Mouse (Mus musculus) lung, adult 2 months (tissue): Measurements from ENCODE around the gene Lmtk2. TPM values are rescaled to one million over a fixed set of nuclear protein-coding genes. Genes with fewer than 3 reads are reported as not detected.

ENCODE experiments used
- DNase-seq: peaks from one replicate; pipeline ENCODE4 v3.0.0; 2022
- H3K4me1 ChIP-seq: fragments of 200-500 bp; 2 replicates; pipeline ENCODE4 v1.6.1; 2011; ENCODE audit warnings: low read length; ENCODE audit not compliant: control insufficient read depth, insufficient read depth
- H3K4me3 ChIP-seq: fragments of 200-500 bp; replicated peaks from 2 replicates; pipeline ENCODE3; 2011; ENCODE audit warnings: low read depth, mild to moderate bottlenecking, control low read depth, low read length; ENCODE audit errors: extremely low read depth
- CTCF ChIP-seq: fragments of 200-500 bp; IDR thresholded peaks from 2 replicates; pipeline ENCODE4 v1.5.1; 2011; ENCODE audit warnings: mild to moderate bottlenecking, low read length, control low read depth; ENCODE audit not compliant: insufficient read depth
- POLR2A ChIP-seq: fragments of 200-500 bp; IDR thresholded peaks from 2 replicates; pipeline ENCODE4 v1.6.1; 2011; ENCODE audit warnings: low read depth, mild to moderate bottlenecking, control low read depth, low read length, borderline replicate concordance; ENCODE audit errors: extremely low read depth
- WGBS: fragments of 180-500 bp; shearing (Covaris S2); methylation state at CpG from one replicate; pipeline ENCODE4 v1.1.7; 2018; 5-methylcytosine and 5-hydroxymethylcytosine counted together
- polyA plus RNA-seq: library from polyadenylated mRNA; depleted of rRNA; stranded (reverse); fragments of >200 nt; gene quantifications from 2 replicates; pipeline ENCODE4 v1.2.3, GENCODE M21; 2012

The Lmtk2 gene
- polyA plus RNA-seq, 1 experiment: 24.2 TPM

DNA sequence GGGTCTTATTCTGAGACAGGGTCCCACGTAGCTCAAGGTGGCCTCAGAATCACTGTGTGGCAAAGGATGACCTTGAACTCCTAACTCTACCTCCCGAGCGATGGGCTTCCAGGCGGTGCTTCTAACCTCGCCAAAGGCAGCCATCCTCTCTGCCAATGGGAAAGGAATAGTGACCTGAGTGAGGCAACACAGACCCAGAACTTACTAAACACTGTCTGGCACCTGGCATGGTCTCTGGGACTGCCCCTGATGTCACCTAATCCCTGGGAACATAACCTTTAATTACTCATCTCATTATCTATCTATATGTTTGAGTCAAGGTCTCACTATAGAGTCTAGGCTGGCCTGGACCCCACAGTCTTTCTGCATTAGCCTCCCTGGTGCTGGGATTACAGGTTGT, 119.7 kb downstream of the Lmtk2 start:
- TF ChIP-seq CTCF (no peak), POLR2A (no peak)

DNA sequence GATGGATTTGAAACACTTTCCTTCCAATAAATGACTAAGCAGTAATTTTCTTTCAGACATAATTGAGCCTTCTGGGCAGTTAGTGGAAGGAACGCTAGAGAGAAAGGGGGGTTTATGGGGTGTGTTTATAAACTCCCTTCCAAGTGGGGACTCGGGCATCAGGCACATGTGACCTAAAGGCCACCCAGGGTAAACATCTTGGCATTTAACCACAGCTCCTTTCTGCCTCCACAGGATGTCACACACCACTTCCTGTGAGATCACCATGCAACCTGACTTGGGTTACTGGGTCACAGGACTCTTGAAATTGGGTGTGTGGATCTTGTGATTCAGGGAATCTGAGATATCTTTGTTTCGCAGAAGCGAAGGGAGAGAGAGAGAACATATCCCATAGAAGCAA, 121.1 kb downstream of the Lmtk2 start:
- Histone ChIP-seq H3K4me1 (peaks cover 27% of the 10 kb centered on the region), H3K4me3 (no peak overlapping the region)
- TF ChIP-seq POLR2A: no peak
- TF ChIP-seq CTCF: no peak
- 19% methylated on average over 4 of the region's 4 CpGs for WGBS
- DNase-seq: peak; percentile 26

More for the DNA sequence above, 119.7 kb downstream of the Lmtk2 start:
- WGBS: 86% methylated on average over 5 of the region's 5 CpGs
- no peak for DNase-seq
- Histone ChIP-seq H3K4me3 (no peak overlapping the region), H3K4me1 (peaks cover 26% of the 10 kb centered on the region)

DNA sequence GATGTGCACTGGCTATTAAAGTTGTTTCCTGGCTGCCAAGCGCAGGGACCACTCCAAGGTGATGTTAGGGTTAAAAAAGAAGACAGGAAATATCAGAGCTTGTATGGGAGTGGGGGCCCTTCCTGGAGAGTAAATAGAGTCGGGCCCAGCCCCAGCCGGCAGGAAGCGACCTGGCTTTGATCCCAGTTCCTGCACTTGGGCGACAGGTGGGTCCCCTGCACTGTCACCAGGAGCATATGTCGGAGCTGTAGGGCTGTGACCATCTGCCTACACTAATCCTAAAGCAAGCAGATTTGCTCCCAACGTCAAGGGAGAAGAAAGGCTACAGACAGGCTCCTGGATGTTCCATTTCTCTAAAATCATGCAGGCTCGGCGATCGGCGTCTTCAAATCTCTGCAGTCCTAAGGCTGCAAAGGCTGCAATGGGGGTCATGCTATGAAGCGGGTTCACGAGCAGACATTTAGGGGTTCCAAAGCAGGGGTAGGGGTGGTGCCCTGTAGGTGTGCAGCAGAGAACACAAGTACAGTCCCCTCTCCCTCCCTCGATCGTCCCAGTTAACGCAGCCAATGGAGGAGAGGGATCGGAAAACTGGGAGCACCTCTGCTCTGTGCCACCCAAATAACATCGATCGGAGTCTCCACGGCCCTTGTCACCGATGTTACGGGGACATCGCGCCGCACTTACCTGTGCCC, 122.7 kb downstream of the Lmtk2 start:
- peak; percentile 57 for DNase-seq
- TF ChIP-seq CTCF (no peak), POLR2A (peak; percentile 23; the same call in 1 of the 2 replicates)
- WGBS: under 1% methylated on average over 25 of the region's 25 CpGs
- Histone ChIP-seq H3K4me1 (peaks cover 27% of the 10 kb centered on the region), H3K4me3 (peak overlapping the region; percentile 95)

DNA sequence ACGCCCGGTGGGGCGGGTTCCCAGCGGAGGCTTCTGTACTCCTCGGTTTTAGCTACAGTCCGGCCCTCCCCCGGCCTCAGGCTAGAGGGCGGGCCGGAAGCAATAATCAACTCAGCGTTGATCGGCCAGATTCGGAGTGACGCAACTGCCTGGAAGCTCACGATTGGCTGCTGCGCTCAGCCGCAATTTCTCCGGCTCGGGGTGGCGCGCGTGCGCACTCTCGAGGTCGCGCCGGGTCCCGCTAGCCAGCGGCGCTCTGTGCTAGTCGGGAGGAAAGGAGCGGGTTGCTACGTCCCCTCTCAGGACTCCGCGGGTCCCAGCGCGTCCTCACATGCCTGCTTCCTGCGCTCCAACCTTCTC, 123.2 kb downstream of the Lmtk2 start, which contains the start of gene Tecpr1:
Tecpr1 (minus strand) TSS at position 113 of the 360 bp plus-strand sequence.
- TF ChIP-seq CTCF: no peak
- peak; percentile 87 for TF ChIP-seq POLR2A
- WGBS: under 1% methylated on average over 37 of the region's 37 CpGs
- peak; percentile 92 for DNase-seq
- Histone ChIP-seq H3K4me3 (peak within 1 kb of the TSS; percentile 95), H3K4me1 (peaks cover 27% of the 10 kb centered on the region)

DNA sequence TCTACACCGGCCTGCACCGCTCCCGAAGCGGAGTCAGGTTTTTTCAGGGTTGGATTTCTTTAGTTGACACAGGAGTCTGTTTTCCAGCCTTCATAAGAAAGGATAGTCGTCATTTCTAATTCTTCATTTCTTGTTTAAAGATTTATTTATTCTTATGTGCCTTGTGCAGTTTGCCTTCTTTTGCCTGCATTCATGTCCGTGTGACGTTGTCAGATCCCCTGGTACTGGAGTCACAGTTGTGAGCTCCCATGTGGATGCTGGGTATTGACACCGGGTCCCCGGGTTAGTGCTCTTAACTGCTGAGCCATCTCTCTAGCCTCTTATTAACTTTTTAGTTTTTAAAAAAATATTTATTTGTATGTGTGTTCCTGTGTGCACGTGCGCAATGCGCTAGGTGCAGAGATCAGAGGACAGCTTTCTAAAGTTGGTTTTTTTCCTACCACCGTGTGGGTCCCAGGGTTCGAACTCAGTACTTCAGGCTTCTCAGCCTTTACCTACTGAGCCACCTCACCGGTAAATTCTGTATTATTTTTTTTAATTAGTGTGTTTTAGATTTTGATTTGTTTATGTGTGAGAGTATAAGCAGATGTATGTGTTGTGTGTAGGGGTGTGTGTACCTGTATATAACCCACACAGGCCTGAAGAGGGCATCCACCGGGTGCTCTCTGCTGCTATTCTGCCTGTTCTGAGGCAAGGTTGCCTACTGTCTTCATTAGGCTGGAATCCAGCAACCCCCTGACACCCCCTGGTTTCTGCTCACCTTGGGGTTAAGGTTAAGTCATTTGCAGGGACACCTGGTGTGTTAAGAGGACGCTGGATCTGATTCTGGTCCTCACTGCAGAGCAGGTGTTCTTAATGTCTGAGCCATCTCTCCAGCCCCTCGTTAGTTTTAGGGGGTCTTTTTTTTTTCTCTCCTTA, 123.9 kb downstream of the Lmtk2 start:
- no peak for TF ChIP-seq POLR2A
- no peak for TF ChIP-seq CTCF

DNA sequence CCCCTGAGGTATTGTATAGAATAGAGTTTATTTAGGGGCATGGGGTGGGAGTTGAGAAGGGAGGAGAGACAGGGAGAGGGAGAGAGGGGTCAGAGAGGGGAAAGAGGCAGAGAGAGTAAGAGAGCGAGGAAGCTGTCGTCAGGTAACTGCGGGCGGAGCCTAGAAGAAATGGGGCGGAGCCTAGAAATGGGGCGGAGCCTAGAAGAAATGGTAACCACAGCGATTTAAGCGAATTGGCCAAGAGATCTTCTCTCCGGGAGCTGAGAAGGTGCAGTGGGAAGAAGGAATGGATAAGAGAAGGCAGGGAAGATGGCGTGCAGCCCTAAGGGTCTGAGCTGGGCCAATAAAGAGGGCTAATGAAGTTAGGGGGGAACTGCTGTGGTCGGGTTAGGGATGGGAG, 126.0 kb downstream of the Lmtk2 start:
- 41% methylated on average over 11 of the region's 11 CpGs for WGBS
- Histone ChIP-seq H3K4me1 (peaks cover 15% of the 10 kb centered on the region), H3K4me3 (no peak overlapping the region)
- TF ChIP-seq CTCF: no peak
- no peak for TF ChIP-seq POLR2A
- DNase-seq: no peak

More for the DNA sequence above, 123.9 kb downstream of the Lmtk2 start:
- DNase-seq: no peak
- H3K4me3 ChIP-seq: peak overlapping the region; percentile 79
- 27% methylated on average over 18 of the region's 18 CpGs for WGBS
- peaks cover 25% of the 10 kb centered on the region for H3K4me1 ChIP-seq

DNA sequence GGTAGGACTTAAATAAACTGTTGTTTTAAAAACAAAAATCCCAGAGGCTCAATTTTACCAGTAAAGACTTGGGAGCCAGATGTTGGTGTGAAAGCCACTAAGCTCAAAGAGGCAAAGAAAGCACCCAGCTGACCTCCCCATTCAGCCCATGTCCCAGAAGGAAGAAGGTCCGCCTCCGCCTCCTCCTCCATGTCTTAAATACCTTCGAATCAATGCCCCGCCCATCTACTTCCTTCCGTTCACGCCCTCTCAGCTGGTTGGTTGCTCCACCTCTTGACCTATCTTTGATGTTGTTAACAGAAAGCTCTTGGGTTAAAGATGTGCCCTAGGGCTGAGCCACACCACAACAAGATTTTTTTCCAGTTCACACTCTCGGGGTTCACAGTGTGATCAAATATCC, 130.0 kb downstream of the Lmtk2 start:
- TF ChIP-seq CTCF (no peak), POLR2A (no peak)
- Histone ChIP-seq H3K4me3 (no peak overlapping the region), H3K4me1 (peaks cover 3% of the 10 kb centered on the region; the same call in 1 of the 2 replicates)
- WGBS: 85% methylated on average over 7 of the region's 7 CpGs
- no peak for DNase-seq

DNA sequence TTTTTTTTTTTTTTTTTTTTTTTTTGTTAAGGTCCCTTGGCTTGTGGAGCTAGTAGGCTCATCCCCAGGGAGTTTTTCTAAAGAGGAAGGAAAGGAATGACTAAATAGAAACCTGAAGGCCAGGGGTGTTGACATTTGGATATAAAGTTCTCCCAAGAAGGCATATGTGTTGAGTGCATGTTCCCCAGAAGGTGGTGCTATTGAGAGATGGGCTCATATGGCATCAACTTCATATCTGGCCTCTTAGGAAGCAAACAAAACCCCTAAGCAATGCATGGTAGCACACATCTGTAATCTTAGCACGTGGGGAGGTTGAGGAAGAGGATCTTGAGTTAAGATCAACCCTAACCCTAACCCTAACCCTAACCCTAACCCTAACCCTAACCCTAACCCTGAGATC, 131.2 kb downstream of the Lmtk2 start:
- WGBS: 41% methylated on average over 1 of the region's 1 CpGs
- Histone ChIP-seq H3K4me3 (no peak overlapping the region), H3K4me1 (peaks cover 3% of the 10 kb centered on the region; the same call in 1 of the 2 replicates)
- no peak for DNase-seq
- TF ChIP-seq POLR2A (no peak), CTCF (peak; percentile 47; the same call in 1 of the 2 replicates)

DNA sequence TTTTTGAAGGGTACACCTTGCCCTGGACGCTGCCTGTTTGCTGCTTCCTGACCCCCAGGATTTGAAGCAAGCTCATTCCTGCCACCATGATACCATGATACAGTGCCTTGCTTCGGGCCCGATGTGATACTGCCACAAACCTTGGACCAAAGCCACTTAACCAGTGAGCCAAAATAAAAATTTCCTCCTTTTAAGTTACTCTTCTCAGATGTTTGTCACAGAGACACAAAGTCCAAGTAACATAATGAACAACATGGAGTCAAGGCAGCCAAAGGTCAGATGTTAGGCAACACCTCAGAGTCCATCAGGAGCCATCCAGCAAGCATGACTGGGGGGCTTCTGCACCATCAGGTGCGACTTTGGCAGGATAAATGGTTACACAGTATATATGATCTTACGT, 132.3 kb downstream of the Lmtk2 start:
- DNase-seq: no peak
- 88% methylated on average over 5 of the region's 5 CpGs for WGBS

More for the DNA sequence above, 132.3 kb downstream of the Lmtk2 start:
- TF ChIP-seq POLR2A: no peak
- no peak for TF ChIP-seq CTCF
- Histone ChIP-seq H3K4me1 (peaks cover 3% of the 10 kb centered on the region; the same call in 1 of the 2 replicates), H3K4me3 (no peak overlapping the region)
